Mouse (Mus musculus): Measurements from ENCODE around the gene Nbea.

Nbea gene

DNA sequence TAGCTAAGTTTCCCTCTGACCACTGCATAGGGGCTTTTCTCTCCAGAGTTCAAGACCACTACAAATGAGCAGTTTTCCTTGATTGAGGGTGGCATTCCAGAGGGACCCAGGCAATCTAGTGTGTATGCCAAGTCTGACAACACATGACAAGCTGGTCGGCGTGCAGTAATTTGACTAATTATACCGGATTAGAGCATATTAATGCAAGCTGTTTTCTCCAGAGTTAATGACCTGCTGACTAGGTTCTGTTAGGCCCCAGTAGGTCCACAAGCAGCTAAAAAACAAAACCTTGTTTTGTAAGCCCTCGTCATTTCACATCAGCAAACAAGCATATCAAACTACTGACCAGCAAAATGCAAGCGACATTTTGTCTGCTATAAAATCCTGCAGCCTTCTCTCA is 432.1 kb downstream of the Nbea start:
- DNase-seq (ENCODE audit: low spot score) = no peak

DNA sequence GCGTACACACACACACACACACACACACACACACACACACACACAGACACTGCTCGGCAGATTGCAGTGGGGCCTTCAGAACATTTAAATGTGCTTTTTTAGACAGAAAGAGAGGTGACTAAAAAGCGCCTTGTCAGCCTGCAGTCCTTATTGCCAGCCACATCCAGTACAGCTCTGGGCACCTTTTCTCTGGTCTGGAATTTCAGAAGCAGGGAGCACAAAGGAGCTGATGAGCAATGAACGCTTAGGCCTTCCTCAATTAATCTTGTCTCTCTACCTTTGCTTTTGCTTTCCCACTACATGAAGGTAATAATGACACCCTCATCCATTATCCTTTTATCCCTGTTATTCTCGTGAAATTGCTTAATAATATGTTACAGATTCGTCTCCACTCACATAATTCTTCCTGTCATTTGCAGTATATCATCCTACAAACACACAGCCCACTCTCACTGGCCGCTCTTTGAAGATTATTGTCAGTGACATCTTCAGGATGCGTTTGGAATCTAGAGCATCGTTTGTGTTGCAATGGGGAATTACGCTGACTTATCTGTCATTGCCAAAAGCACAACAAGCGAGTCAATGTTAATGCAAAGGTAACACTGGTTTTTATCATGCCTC is 432.9 kb downstream of the Nbea start:
- DNase-seq (ENCODE audit: low spot score) = no peak

DNA sequence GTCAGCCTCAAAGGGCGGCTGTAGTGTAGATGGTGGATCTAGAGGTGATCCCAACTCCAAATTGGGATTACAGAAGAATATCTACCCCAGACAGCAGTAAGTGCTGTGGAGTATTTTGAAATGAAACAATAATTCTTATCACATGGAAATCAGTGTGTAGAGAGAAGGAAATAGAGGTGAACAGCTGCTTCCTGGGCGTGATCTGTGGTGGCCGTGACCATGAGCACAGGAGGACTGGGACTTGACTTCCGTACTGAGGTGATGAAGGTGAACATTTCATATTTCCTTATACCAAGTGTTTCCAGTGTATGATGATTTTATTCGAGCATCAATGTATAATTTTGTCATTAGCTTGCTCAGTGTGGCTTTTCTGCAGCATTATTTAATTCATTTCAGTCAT is 439.6 kb downstream of the Nbea start:
- DNase-seq (ENCODE audit: low spot score) = no peak

DNA sequence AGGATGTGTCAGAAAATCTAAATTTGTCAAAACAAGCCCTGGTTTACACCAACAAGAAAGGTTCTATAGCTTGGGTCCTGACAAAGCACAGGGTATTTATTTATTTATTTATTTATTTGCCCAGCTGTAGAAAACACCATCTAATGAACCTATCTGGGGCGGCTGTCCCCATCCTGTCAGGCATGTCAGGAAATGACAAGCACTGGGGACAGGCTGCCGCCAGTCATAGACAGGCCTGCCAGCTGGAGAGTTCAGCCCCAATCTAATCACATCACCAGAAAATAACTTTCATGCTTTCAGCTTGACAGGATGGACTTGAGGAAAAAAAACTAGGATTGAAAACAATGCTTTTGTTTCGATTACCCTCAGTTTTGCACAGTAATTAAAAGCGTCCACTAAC is 440.8 kb downstream of the Nbea start:
- no peak for DNase-seq (ENCODE audit: low spot score)

DNA sequence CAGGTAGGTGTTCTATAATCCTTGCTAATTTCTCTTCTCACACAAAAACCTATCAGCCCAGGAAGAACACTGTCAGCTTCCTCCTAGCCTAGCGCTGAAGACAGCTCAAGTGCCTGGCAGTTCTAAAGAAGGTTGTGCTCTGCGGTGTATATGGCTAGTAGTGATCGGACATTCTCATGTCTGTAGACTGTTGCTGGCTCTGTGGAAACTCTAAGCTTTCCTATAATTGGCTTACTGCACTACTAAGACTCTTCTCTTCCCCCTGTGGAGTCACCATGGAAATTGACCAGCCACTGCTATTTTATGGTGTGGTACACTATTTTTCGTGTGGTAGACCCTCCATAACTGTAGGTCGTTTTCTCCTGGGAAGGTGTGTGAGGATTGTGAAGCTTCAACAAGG is 441.3 kb downstream of the Nbea start:
- DNase-seq (ENCODE audit: low spot score) = no peak

DNA sequence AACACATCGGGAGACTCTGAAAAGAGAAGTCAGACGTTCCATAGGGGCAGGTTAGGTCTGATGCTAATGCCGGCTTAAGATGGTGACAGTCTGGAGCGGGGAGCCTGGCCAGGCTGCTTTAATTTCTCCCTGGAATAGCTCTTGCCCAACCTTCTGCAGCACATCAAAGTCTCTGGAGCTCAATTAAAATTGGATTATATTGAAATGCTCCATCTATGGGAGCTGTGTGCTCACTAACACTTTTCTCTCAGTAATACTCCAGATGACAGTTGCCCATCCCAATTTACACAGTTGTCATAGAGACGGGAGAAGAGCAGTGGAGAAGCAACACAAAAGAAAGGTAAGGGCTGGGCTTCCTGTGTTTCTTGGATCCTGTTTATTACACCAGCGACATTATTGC is 442.1 kb downstream of the Nbea start:
- DNase-seq (ENCODE audit: low spot score) = no peak

DNA sequence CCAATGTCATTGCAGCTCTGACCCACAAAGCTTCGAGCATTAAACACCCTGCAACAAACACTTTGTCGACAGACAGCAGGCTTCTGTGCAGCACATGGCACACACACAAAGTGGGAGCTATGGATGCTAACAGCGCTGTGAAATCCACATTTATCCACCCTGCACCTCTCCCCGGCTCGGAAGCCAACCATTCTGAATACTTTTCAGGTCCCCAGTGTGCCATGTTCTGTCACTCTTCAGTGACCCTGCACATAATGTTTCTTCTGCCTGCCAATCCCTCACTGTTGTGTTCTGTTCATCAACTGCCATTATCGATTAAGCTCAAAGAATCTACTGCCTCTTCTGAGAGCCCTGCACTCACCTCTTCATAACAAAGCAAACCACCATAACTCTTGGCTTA is 449.8 kb downstream of the Nbea start:
- no peak for DNase-seq (ENCODE audit: low spot score)

DNA sequence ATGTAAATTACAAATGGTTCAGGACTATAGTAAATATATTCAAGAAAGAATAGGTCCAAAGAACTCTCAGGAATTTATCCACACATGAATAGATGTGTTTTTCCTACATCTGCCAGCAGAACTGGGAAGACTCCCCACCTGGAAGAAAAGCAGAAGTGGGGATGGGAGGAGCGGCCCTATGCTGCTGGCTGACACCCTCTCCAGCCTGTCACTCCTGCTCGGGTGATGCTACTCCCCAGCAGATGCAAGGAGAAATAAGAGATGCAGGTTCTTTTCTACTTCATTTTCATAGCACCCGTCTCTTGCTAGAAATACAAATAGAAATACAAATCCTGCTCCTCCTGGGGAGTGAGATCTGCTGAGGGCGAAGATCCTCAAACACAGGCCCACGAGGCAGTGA is 453.0 kb downstream of the Nbea start:
- DNase-seq (ENCODE audit: low spot score) = no peak

DNA sequence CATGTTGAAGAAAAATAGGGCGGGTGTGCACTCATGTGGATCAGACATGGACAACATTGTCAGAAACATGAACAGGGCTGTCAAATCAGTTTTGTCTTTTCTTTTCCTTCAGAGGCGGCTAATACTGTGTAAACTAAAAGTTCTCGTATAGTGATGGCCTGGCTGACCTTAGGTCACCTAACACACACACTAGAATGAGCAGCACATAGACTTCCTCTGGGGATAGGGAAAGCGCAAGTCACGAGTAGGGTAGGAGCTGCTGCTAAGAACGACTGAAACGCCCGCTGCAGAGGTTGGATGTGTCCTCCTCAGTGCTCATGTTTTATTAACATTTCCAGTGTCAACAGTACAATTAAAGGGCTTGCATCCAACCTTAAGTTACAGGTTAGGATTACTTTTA is 453.4 kb downstream of the Nbea start:
- no peak for DNase-seq (ENCODE audit: low spot score)

DNA sequence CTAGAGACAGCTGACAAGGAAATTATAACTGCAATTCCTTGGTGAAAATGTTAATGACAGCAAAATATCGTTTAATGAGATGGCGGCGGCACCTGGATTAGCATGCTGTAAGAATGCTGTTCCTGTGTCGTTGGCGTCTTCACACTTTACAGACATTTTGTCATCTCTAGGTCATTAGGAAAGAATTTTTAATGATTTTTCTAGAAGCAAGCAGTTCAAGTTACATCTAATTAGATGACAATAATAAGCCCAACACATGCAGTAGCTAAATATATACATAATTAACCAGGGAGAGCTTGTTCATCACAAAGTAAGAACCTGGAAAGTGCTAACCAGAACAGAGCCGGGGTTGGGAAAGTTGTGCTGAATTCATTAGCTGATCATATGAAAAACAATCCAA is 469.2 kb downstream of the Nbea start:
- no peak for DNase-seq (ENCODE audit: low spot score)

DNA sequence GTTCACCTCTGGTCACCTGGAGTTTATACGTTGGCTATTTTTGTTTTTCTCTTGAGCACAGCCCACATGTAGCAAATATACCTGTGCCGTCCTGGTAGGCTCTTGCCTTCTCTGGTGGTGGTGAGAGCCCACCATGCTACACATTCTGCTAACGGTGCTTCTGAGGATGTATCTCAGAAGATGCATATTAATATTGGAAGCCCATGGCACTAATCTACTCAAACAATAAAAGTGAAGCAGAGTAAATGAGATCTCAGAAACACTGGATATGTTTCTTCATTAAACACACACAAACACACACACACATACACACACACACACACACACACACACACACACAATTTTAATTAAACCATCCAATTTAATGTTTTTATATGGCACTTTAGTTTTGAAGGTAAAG is 469.6 kb downstream of the Nbea start:
- no peak for DNase-seq (ENCODE audit: low spot score)

DNA sequence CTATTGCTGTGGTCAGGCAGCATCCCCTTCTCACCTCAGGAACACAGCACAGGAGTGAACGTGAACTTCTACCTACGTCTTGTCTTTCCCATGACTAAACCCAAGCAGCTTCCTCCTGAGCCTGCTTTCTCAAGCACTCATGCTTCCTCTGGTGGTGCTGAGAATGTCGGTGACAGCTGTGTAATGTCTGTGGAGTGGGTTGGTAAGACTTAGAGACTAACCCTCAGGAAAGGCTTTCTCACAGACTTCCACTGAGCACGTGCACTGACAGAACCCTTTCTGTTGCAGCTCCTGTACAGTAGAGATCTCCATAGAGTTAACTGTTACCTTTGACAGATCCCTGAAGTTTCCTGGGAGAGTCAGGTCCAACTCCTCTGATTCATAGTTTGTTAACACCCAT is 473.2 kb downstream of the Nbea start:
- DNase-seq (ENCODE audit: low spot score) = no peak

DNA sequence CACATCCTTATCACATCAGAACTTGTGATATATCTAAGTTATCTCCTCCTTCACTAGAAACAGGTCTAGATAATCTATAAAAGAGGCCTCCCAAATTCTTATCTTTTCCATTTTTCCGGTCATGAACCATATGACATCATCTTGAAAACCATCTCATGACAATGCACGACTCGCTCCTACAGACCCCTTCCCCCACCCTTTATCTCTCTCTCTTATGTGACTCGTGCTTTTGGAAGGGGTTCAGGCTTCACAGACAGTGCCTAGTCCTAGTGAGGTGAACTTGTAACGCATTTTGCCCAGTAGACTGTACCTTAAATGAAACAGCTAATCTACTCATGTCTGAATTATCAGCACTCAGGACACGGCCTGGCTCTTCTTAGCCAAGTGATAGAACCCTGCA is 481.9 kb downstream of the Nbea start:
- DNase-seq (ENCODE audit: low spot score) = no peak

DNA sequence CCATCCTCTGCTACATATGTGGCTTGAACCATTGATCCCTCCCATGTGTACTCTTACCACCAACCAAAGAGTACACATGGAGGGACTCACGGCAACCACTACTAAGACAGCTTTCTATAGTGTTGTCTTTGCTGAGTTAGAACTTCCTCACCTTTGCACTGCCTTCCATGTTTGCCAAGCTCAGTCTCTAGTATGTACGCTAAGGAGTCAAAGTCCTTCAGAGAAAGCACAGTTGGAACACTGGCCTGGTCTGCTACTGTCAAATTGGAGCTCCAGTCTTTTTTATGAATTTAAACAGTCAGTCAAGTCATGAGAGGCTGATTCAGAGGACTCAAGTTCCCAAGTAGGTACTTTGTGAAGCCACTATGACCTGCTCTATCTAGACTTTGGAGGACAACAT is 486.3 kb downstream of the Nbea start:
- no peak for DNase-seq (ENCODE audit: low spot score)

DNA sequence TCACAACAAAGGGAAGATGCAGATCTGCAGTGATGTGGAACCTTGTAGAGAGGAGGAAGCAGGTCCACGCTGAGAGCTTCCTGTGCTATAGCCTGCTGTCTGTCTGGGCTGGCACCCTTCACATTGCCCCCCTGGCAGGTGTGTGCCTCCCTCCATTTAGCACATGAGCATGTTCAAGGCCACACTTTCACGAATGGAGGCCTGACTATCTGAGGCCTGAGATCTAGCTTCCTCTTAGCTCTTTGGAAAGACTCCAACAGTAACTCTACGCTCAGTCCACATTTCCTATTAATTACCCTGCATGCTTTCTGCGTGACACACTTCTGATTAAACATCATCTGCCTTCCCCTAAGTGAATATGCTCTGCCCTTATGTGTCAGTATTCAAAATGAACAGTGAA is 490.4 kb downstream of the Nbea start:
- DNase-seq (ENCODE audit: low spot score) = no peak

DNA sequence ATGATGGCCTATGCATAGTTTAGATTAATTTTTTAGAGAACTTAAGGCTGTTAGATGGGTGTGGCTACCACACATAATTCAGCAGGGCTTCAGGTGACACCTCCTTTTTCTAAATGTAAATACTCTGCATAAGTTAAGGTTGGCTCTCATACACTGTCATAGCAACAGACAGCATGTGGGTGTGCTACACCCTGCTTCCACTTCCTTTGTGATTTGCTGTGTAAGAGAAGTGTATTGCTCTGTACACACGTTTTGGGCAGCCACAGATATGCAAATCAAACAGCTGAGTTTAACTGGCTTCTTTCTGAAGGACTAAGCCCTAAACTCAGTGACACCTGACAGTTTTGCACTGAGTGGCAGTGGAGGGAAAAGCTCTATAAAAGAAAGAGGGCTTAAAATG is 495.4 kb downstream of the Nbea start:
- DNase-seq (ENCODE audit: low spot score) = no peak

DNA sequence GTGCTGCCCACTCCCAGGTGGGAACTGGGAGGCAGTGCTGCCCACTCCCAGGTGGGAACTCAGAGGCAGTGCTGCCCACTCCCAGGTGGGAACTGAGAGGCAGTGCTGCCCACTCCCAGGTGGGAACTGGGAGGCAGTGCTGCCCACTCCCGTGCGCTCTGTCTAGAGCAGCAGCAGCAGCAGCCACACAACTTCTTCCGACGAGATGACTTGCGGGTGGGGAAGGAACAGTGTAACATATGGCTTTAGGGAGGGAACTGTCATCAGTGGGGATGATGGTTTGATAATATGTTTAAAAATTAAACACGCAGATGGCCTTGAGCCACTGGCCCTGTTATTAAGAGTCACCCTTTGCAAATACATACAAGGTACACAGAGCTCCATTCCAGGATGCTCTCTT is 496.5 kb downstream of the Nbea start:
- DNase-seq (ENCODE audit: low spot score) = no peak

DNA sequence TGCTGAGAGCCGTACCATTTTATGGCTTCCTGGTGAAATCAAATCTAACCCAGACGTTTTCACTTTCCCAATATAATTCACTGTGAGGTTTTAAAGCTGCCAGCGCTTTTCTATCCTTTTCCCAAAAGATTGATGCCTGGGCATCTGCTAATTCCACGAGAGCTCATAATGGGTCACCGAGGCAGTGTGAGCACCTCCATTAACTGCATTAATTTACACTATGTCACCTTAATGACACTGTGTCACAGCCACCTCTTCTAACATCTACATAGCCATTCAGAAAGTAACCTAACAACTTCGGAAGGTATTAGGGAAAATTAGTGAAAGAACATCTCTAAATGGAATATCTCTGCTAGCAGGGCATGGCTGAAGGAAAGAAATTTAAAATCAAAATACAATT is 497.9 kb downstream of the Nbea start:
- no peak for DNase-seq (ENCODE audit: low spot score)

DNA sequence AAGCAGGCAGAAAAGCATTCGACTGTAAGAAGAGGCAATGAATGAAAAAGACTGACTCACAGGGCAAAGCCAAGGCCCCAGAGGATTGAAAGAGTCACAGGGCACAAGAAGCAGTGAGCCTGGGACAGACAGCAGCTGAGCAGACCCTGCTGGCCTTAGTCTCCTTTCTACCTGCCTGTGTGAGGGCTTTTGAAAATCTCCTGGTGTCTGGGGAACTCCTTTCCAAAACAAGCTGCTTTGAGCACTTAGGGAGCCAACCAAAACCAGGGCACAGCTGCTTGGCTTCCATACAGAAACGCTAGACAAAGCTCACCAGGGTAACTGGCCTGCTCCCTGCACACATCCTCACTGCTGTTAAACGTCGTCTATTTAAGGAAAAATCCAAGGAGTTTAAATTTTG is 498.6 kb downstream of the Nbea start:
- no peak for DNase-seq (ENCODE audit: low spot score)

DNA sequence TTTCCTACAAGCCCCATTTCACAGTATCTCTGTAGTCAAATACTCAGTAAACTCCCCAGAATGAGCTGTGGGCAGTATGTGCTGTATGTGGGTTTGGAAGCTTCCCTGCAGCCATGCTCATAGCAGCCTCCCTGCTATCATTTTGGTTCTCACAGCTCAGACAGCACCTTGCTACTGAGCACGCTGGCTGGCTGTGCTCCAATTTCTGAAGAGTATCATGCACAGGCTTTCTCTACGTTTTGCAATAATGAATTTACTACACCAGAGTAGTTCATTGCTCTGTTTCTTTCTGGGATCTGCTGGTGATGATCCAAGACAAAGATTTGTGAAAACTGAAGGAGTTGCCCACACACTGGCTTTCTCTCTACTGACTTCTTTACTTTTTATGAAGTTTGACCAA is 505.8 kb downstream of the Nbea start:
- DNase-seq (ENCODE audit: low spot score) = no peak

DNA sequence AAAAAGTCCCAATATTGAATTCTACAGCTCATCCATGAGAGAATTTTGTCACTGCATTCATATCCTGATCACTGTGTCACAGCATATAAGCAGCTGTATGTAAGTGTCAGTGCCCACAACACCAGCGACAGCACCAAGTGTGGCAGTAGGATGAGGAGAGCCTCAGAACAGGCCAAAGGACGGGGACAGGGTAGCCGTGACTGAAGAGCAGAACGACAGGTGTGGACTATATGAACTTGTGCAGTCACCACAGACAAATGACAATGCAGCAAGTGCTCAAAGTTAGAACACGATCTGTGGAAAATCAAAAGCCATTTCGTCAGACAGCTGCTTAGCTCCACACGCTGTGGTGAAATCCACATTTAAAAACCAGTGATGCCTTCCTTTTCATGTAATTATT is 509.3 kb downstream of the Nbea start:
- DNase-seq (ENCODE audit: low spot score) = no peak

DNA sequence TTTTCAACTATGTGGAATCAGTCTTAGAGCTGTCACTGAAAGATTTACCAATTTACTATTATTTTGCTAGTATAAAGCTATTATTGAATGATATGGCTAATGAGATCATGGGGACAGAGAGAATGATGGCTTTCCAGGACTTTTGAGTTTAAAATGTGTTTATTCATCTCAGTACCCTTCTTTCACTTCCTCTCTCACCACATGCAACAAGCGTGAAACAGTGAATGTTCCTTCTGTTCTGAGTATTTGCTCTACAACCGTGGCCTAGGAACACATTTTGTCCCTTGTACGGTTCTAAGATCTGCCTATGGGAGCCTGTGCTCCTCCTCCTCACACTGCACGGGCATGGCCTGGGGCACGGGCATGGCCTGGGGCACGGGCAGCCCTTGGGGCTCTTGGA is 516.5 kb downstream of the Nbea start:
- DNase-seq (ENCODE audit: low spot score) = no peak

DNA sequence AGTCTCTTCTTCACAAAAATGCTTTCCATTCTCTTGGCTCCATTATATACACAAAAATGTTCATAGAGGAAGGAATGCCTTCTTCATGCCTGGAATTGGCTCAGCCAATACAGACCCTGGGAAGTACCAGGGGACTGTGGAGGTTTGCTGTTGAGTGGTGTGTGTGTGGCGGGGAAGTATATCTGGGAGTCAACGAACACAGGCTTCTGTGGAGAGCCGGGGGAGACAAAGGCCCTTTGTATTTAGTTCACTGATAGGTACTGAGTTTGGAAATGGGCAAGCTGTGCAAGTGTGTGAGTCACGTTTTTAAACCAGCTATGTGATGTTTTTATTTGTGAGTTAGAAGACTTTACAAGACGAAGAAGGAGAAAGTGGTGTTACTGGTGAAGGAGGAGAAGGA is 517.6 kb downstream of the Nbea start:
- DNase-seq (ENCODE audit: low spot score) = no peak

DNA sequence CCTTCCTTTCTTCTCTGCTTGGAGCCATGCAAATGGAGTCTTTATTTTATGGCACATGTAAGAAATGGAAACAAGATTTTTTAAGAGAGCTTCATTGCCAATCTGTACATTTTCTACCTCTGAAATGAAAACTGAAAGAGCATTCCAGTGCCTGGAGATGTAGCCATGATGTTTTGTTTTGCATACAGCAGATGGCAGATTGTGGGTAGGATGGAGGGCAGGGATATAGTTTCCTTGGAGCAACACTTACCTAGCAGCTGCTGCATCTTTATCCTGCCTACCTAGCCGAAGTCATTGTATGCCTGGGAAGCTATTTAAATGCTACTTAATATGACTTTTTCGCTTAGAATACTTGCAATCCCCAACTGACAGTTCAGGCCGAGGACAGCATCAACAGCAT is 518.8 kb downstream of the Nbea start:
- DNase-seq (ENCODE audit: low spot score) = no peak

Measured in layer of hippocampus, adult 9-10 months (tissue).